Mouse (Mus musculus): Measurements from ENCODE around the gene Harbi1. TPM values are rescaled to one million over a fixed set of nuclear protein-coding genes. Genes with fewer than 3 reads are reported as not detected.

Gene Harbi1
- total and polyA plus RNA-seq, 2 experiments from 2014 or later = 12.0 to 16.6 TPM

GRCm38 (mm10) chr2:91670038-91670437 lies 40.6 kb upstream of the Harbi1 start:
- no peak overlapping the region for H3K4me3 ChIP-seq (ENCODE audit: low read length)
- no peak overlapping the region for H3K27ac ChIP-seq
- H3K9ac ChIP-seq (replicated peaks; ENCODE audit: low read length) = no peak overlapping the region
- no peaks in the 10 kb centered on the region for H3K27me3 ChIP-seq (ENCODE audit: insufficient read depth, low read length)
- DNase-seq (ENCODE audit: low spot score) (no peak), ATAC-seq (no peak)
- H3K4me2 ChIP-seq (ENCODE audit: low read depth, low read length) = no peak overlapping the region
- peaks cover 54% of the 10 kb centered on the region for H3K36me3 ChIP-seq (ENCODE audit: insufficient read depth, low read length)
- no peaks in the 10 kb centered on the region for H3K9me3 ChIP-seq (ENCODE audit: low read length)
- 95% methylated on average over 6 of the region's 6 CpGs for WGBS
- H3K4me1 ChIP-seq (ENCODE audit: insufficient read depth, low read length) = no peaks in the 10 kb centered on the region
- TF ChIP-seq CTCF (IDR thresholded peaks at IDR 0.05; ENCODE audit: low read depth) = no peak

- DNase-seq (ENCODE audit: low spot score) (no peak), ATAC-seq (no peak)
- no peak overlapping the region for H3K4me3 ChIP-seq (ENCODE audit: low read length)
- H3K27me3 ChIP-seq (ENCODE audit: insufficient read depth, low read length) = no peaks in the 10 kb centered on the region
- WGBS = 81% methylated on average over 2 of the region's 2 CpGs
- no peaks in the 10 kb centered on the region for H3K4me1 ChIP-seq (ENCODE audit: insufficient read depth, low read length)
- H3K9me3 ChIP-seq (ENCODE audit: low read length) = no peaks in the 10 kb centered on the region
- no peak overlapping the region for H3K27ac ChIP-seq
- H3K4me2 ChIP-seq (ENCODE audit: low read depth, low read length) = no peak overlapping the region
- TF ChIP-seq CTCF (IDR thresholded peaks at IDR 0.05; ENCODE audit: low read depth) = no peak
- no peak overlapping the region for H3K9ac ChIP-seq (replicated peaks; ENCODE audit: low read length)
- peaks cover 58% of the 10 kb centered on the region for H3K36me3 ChIP-seq (ENCODE audit: insufficient read depth, low read length)
Observed at GRCm38 (mm10) chr2:91673587-91673986, 37.1 kb upstream of the Harbi1 start.

GRCm38 (mm10) chr2:91674895-91675294 lies 35.8 kb upstream of the Harbi1 start:
- H3K4me2 ChIP-seq (ENCODE audit: low read depth, low read length) = no peak overlapping the region
- no peak overlapping the region for H3K4me3 ChIP-seq (ENCODE audit: low read length)
- TF ChIP-seq CTCF (IDR thresholded peaks at IDR 0.05; ENCODE audit: low read depth) = no peak
- H3K9me3 ChIP-seq (ENCODE audit: low read length) = no peaks in the 10 kb centered on the region
- no peak overlapping the region for H3K27ac ChIP-seq
- peak; percentile 20 for DNase-seq (ENCODE audit: low spot score)
- no peaks in the 10 kb centered on the region for H3K4me1 ChIP-seq (ENCODE audit: insufficient read depth, low read length)
- H3K36me3 ChIP-seq (ENCODE audit: insufficient read depth, low read length) = peaks cover 52% of the 10 kb centered on the region
- H3K27me3 ChIP-seq (ENCODE audit: insufficient read depth, low read length) = no peaks in the 10 kb centered on the region
- H3K9ac ChIP-seq (replicated peaks; ENCODE audit: low read length) = no peak overlapping the region
- 77% methylated on average over 5 of the region's 5 CpGs for WGBS
- peak; percentile 27; the same call in 1 of the 2 replicates for ATAC-seq

- no peak overlapping the region for H3K4me3 ChIP-seq (ENCODE audit: low read length)
- no peak for TF ChIP-seq CTCF (IDR thresholded peaks at IDR 0.05; ENCODE audit: low read depth)
- H3K27me3 ChIP-seq (ENCODE audit: insufficient read depth, low read length) = no peaks in the 10 kb centered on the region
- H3K4me1 ChIP-seq (ENCODE audit: insufficient read depth, low read length) = no peaks in the 10 kb centered on the region
- WGBS = 89% methylated on average over 2 of the region's 2 CpGs
- ATAC-seq (no peak), DNase-seq (ENCODE audit: low spot score) (no peak)
- H3K27ac ChIP-seq = no peak overlapping the region
- no peak overlapping the region for H3K4me2 ChIP-seq (ENCODE audit: low read depth, low read length)
- H3K9ac ChIP-seq (replicated peaks; ENCODE audit: low read length) = no peak overlapping the region
- H3K36me3 ChIP-seq (ENCODE audit: insufficient read depth, low read length) = peaks cover 46% of the 10 kb centered on the region
- H3K9me3 ChIP-seq (ENCODE audit: low read length) = no peaks in the 10 kb centered on the region
Observed at GRCm38 (mm10) chr2:91676420-91676819, 34.2 kb upstream of the Harbi1 start.

GRCm38 (mm10) chr2:91676961-91677360 lies 33.7 kb upstream of the Harbi1 start:
- Histone ChIP-seq H3K27me3 (ENCODE audit: insufficient read depth, low read length) (no peaks in the 10 kb centered on the region), H3K4me1 (ENCODE audit: insufficient read depth, low read length) (no peaks in the 10 kb centered on the region), H3K9ac (replicated peaks; ENCODE audit: low read length) (no peak overlapping the region), H3K36me3 (ENCODE audit: insufficient read depth, low read length) (peaks cover 51% of the 10 kb centered on the region), H3K4me3 (ENCODE audit: low read length) (no peak overlapping the region), H3K9me3 (ENCODE audit: low read length) (no peaks in the 10 kb centered on the region), H3K27ac (no peak overlapping the region), H3K4me2 (ENCODE audit: low read depth, low read length) (no peak overlapping the region)
- no peak for TF ChIP-seq CTCF (IDR thresholded peaks at IDR 0.05; ENCODE audit: low read depth)
- DNase-seq (ENCODE audit: low spot score) (no peak), ATAC-seq (no peak)

GRCm38 (mm10) chr2:91682850-91683249 lies 27.8 kb upstream of the Harbi1 start:
- TF ChIP-seq CTCF (IDR thresholded peaks at IDR 0.05; ENCODE audit: low read depth) = peak; percentile 72
- ATAC-seq (peak; percentile 61; the same call in 1 of the 2 replicates), DNase-seq (ENCODE audit: low spot score) (peak; percentile 72)
- H3K9ac ChIP-seq (replicated peaks; ENCODE audit: low read length) = no peak overlapping the region
- H3K36me3 ChIP-seq (ENCODE audit: insufficient read depth, low read length) = peaks cover 47% of the 10 kb centered on the region
- no peak overlapping the region for H3K4me3 ChIP-seq (ENCODE audit: low read length)
- WGBS = 59% methylated on average over 4 of the region's 4 CpGs
- no peak overlapping the region for H3K27ac ChIP-seq
- H3K4me2 ChIP-seq (ENCODE audit: low read depth, low read length) = no peak overlapping the region
- no peaks in the 10 kb centered on the region for H3K4me1 ChIP-seq (ENCODE audit: insufficient read depth, low read length)
- no peaks in the 10 kb centered on the region for H3K9me3 ChIP-seq (ENCODE audit: low read length)
- no peaks in the 10 kb centered on the region for H3K27me3 ChIP-seq (ENCODE audit: insufficient read depth, low read length)

GRCm38 (mm10) chr2:91683919-91684318 lies 26.7 kb upstream of the Harbi1 start:
- no peak overlapping the region for H3K9ac ChIP-seq (replicated peaks; ENCODE audit: low read length)
- no peak for DNase-seq (ENCODE audit: low spot score)
- no peaks in the 10 kb centered on the region for H3K4me1 ChIP-seq (ENCODE audit: insufficient read depth, low read length)
- H3K4me3 ChIP-seq (ENCODE audit: low read length) = no peak overlapping the region
- no peaks in the 10 kb centered on the region for H3K27me3 ChIP-seq (ENCODE audit: insufficient read depth, low read length)
- WGBS = 82% methylated on average over 8 of the region's 8 CpGs
- ATAC-seq = no peak
- no peak overlapping the region for H3K4me2 ChIP-seq (ENCODE audit: low read depth, low read length)
- peaks cover 45% of the 10 kb centered on the region for H3K36me3 ChIP-seq (ENCODE audit: insufficient read depth, low read length)
- H3K27ac ChIP-seq = no peak overlapping the region
- no peak for TF ChIP-seq CTCF (IDR thresholded peaks at IDR 0.05; ENCODE audit: low read depth)
- H3K9me3 ChIP-seq (ENCODE audit: low read length) = no peaks in the 10 kb centered on the region
